Mouse (Mus musculus): ENCODE data around the gene Trpm5.

- no peak for TF ChIP-seq TAL1 (IDR thresholded peaks at IDR 0.05; ENCODE audit: low read length)
- TF ChIP-seq GATA1 (IDR thresholded peaks at IDR 0.05; ENCODE audit: low read length) = no peak
Measured at GRCm38 (mm10) chr7:143106672-143107465, 12.4 kb upstream of the Trpm5 start.
